Mouse (Mus musculus): ENCODE data around the gene Arhgef26.

DNA sequence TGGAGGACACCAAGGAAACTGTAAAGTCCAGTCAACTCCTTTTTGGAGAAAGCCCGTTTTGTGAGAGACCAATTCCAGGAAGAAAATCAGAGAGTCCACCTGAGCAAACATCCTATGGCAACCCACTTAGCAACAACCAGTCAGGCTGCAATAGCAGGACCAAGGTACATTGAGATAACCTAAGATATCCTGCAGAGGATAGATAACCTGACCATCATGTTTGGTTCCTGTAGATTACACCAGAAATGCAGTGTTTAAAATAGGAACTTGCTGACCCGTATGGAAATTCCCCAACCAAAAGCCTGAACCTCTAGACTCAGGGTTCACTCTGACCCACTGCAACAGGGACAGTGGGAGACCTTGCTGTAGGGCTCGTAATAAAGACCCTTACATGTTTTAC lies 126.1 kb downstream of the Arhgef26 start:
- TF ChIP-seq CTCF (IDR thresholded peaks at IDR 0.05; ENCODE audit: low read depth) (no peak), EP300 (IDR thresholded peaks at IDR 0.05; ENCODE audit: low read depth) (no peak)
